Mouse (Mus musculus) intestine, embryonic 15.5 days (tissue): ENCODE measurements around the gene Rreb1. TPM values are rescaled to one million over a fixed set of nuclear protein-coding genes. Genes with fewer than 3 reads are reported as not detected.

Experiments used
- ATAC-seq: fragments of 200-750 bp; cut with Nextera tagmentation; 2 replicates; pipeline ENCODE4 v1.8.0; 2017; ENCODE audit warnings: moderate TSS enrichment, moderate library complexity
- H3K27ac ChIP-seq: fragments of 300-500 bp; sonication (generic); 2 replicates; pipeline ENCODE4 v1.5.1; 2015; ENCODE audit warnings: mild to moderate bottlenecking, inconsistent platforms
- H3K27me3 ChIP-seq: fragments of 300-500 bp; sonication (generic); replicated peaks from 2 replicates; pipeline ENCODE4 v1.6.1; 2015; ENCODE audit warnings: inconsistent platforms
- H3K36me3 ChIP-seq: fragments of 300-500 bp; sonication (generic); 2 replicates; pipeline ENCODE4 v1.6.1; 2015; ENCODE audit warnings: inconsistent platforms
- H3K4me1 ChIP-seq: fragments of 300-500 bp; sonication (generic); replicated peaks from 2 replicates; pipeline ENCODE4 v1.6.1; 2015; ENCODE audit warnings: inconsistent platforms
- H3K4me2 ChIP-seq: fragments of 300-500 bp; sonication (generic); replicated peaks from 2 replicates; pipeline ENCODE4 v1.6.1; 2015; ENCODE audit warnings: mild to moderate bottlenecking, inconsistent platforms
- H3K4me3 ChIP-seq: fragments of 300-500 bp; sonication (generic); replicated peaks from 2 replicates; pipeline ENCODE4 v1.5.1; 2015; ENCODE audit warnings: inconsistent platforms
- H3K9ac ChIP-seq: fragments of 300-500 bp; sonication (generic); 2 replicates; pipeline ENCODE4 v1.6.1; 2015; ENCODE audit warnings: inconsistent platforms
- H3K9me3 ChIP-seq: fragments of 300-500 bp; sonication (generic); 2 replicates; pipeline ENCODE4 v1.6.1; 2016; ENCODE audit warnings: inconsistent platforms
- WGBS: fragments of 180-500 bp; shearing (Covaris S2); methylation state at CpG from one replicate; pipeline ENCODE4 v1.1.7; 2015; 5-methylcytosine and 5-hydroxymethylcytosine counted together
- polyA plus RNA-seq: library from polyadenylated mRNA; unstranded; fragments of >200 nt; fragmentation: Nextera tagmentation; extraction: Ambion mirVana; gene quantifications from 2 replicates; pipeline ENCODE4 v1.2.1, GENCODE M21; 2015

Rreb1 gene
- polyA plus RNA-seq, 1 experiment from 2014 or later = 16.5 TPM

- Histone ChIP-seq H3K9me3 (no peaks in the 10 kb centered on the region), H3K4me1 (no peaks in the 10 kb centered on the region), H3K36me3 (peaks cover 18% of the 10 kb centered on the region), H3K27ac (no peak overlapping the region), H3K4me2 (no peak overlapping the region), H3K9ac (no peak overlapping the region), H3K27me3 (no peaks in the 10 kb centered on the region), H3K4me3 (no peak overlapping the region)
- ATAC-seq = no peak
- 84% methylated on average over 15 of the region's 15 CpGs for WGBS
Measured at GRCm38 (mm10) chr13:37918336-37919261, 140.4 kb downstream of the Rreb1 start.

DNA sequence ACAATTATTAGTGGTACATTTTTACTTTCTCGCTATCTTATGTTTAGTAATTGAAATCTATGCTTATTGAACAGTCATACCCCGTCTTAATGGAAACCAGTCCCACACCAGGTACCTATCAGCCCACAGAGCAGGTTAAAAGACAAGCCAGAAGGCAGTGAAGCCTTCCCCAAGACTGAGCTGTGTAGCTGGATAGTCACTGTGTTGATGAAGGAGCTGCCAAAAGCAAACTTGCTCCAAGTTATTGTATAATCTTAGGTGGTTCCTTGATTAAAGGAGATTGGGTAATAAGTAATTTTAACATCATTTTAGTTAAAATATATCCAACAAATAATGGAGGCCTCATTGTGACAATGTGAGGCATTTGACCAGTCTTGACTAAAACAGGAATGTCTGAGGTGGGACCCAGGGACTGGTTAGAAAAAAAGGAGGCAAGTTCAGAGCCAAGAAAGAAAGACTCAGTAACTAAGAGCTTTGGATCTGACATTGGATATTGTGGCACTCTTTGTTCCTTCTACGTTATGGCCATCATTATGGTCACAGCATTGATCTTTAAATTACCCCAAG, 141.6 kb downstream of the Rreb1 start:
- no peaks in the 10 kb centered on the region for H3K27me3 ChIP-seq
- no peak overlapping the region for H3K9ac ChIP-seq
- no peaks in the 10 kb centered on the region for H3K4me1 ChIP-seq
- 91% methylated on average over 3 of the region's 3 CpGs for WGBS
- H3K27ac ChIP-seq = no peak overlapping the region
- H3K4me2 ChIP-seq = no peak overlapping the region
- no peaks in the 10 kb centered on the region for H3K9me3 ChIP-seq
- no peak for ATAC-seq
- H3K36me3 ChIP-seq = peaks cover 23% of the 10 kb centered on the region
- H3K4me3 ChIP-seq = no peak overlapping the region

DNA sequence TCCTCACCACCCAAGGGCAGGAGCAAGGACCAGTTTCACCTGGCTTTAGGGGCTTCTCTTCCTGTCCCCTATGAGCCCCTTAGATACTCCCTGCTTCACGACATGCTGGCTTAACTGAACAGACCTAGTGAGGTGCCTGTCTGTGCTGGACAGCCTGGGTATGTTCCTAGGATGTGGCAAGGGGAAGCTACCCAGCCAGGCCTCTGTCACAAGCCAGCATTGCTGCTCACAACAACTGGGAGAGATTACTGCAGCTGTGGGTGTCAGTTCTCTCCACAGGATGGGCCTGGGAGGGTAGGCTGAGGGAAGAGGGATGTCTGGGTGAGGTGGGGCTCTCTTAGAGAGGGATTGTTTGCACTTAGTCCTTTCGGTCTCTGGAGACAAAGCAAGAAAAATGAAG, 142.5 kb downstream of the Rreb1 start:
- ATAC-seq = no peak
- no peak overlapping the region for H3K4me3 ChIP-seq
- peaks cover 27% of the 10 kb centered on the region for H3K36me3 ChIP-seq
- no peaks in the 10 kb centered on the region for H3K9me3 ChIP-seq
- H3K27me3 ChIP-seq = no peaks in the 10 kb centered on the region
- H3K4me2 ChIP-seq = no peak overlapping the region
- WGBS = 66% methylated on average over 2 of the region's 2 CpGs
- no peak overlapping the region for H3K9ac ChIP-seq
- H3K4me1 ChIP-seq = no peaks in the 10 kb centered on the region
- no peak overlapping the region for H3K27ac ChIP-seq

DNA sequence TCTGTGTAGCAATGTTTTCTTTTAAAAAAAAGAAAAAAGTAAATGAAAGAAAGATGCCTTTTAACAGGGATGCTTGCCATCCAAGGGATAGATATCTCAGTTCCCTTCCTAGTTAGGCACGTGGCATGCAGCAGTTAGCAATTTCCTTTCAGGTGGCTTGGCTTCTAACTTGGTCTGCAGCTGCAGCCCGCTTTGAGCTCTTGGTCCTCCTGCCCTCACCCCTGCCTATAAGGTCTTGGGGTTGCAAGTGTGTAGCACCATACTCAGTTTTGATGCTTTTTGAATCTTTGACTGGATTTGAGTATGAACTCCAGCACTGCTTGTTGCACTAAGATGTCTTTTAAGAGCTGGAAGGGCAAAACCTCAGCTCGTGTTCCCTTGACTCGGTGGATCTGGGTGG, 144.9 kb downstream of the Rreb1 start:
- no peak for ATAC-seq
- no peak overlapping the region for H3K4me3 ChIP-seq
- no peak overlapping the region for H3K4me2 ChIP-seq
- no peak overlapping the region for H3K9ac ChIP-seq
- H3K9me3 ChIP-seq = no peaks in the 10 kb centered on the region
- H3K27ac ChIP-seq = no peak overlapping the region
- WGBS = 88% methylated on average over 4 of the region's 4 CpGs
- no peaks in the 10 kb centered on the region for H3K27me3 ChIP-seq
- no peaks in the 10 kb centered on the region for H3K4me1 ChIP-seq
- peaks cover 20% of the 10 kb centered on the region for H3K36me3 ChIP-seq

DNA sequence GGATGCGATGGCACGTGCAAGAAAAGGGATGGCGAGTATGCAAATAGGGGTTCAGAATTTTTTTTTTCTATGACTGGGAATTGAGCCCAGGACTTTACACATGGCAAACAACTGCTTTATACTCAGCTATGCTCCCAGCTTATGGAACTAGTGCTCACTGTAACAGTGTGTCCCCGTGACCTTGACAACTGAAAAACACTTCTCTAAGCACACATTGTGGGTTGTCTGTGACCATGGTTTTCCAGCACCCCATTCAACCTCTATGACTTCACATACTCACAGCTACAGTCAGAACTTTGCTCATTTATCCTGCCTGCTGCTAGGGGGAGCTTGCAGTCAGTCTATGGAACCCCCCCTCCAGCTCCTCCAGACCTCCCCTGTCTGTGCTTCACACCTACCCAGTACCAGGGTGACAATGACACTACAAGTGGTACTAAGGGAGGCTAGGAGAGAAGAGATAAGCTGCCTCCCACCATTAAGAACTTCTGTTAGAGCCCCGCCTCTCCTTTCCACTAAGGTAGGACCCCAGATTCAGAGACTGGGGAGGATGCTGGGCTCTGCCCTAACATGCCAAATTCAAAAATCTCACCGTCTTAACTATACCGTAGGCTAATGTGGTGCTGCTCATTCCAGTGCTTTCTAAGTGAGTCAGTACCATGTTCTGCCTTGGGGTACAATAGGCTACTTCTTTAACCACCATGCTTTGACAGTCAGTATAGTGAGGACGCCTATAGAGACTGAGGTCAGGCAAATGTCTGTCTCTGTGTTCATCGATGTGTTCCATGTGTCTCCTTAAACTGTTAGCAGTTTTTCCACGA, 145.7 kb downstream of the Rreb1 start:
- Histone ChIP-seq H3K36me3 (peaks cover 20% of the 10 kb centered on the region), H3K9ac (no peak overlapping the region), H3K4me3 (no peak overlapping the region), H3K27ac (no peak overlapping the region), H3K4me2 (no peak overlapping the region), H3K9me3 (no peaks in the 10 kb centered on the region), H3K4me1 (no peaks in the 10 kb centered on the region), H3K27me3 (no peaks in the 10 kb centered on the region)
- no peak for ATAC-seq
- WGBS = 85% methylated on average over 10 of the region's 10 CpGs

GRCm38 (mm10) chr13:37924461-37924948, 146.3 kb downstream of the Rreb1 start:
- Histone ChIP-seq H3K4me1 (no peaks in the 10 kb centered on the region), H3K9ac (no peak overlapping the region), H3K36me3 (peaks cover 26% of the 10 kb centered on the region), H3K4me2 (no peak overlapping the region), H3K9me3 (no peaks in the 10 kb centered on the region), H3K4me3 (no peak overlapping the region), H3K27me3 (no peaks in the 10 kb centered on the region), H3K27ac (no peak overlapping the region)
- 71% methylated on average over 4 of the region's 4 CpGs for WGBS
- no peak for ATAC-seq

GRCm38 (mm10) chr13:37926394-37926793, 148.2 kb downstream of the Rreb1 start:
- Histone ChIP-seq H3K27ac (no peak overlapping the region), H3K4me2 (no peak overlapping the region), H3K36me3 (peaks cover 43% of the 10 kb centered on the region), H3K4me3 (no peak overlapping the region), H3K9me3 (no peaks in the 10 kb centered on the region), H3K27me3 (no peaks in the 10 kb centered on the region), H3K4me1 (no peaks in the 10 kb centered on the region), H3K9ac (no peak overlapping the region)
- ATAC-seq = no peak
- 89% methylated on average over 3 of the region's 3 CpGs for WGBS

- Histone ChIP-seq H3K9me3 (no peaks in the 10 kb centered on the region), H3K4me1 (no peaks in the 10 kb centered on the region), H3K4me2 (no peak overlapping the region), H3K27me3 (no peaks in the 10 kb centered on the region), H3K27ac (no peak overlapping the region), H3K9ac (no peak overlapping the region), H3K36me3 (peaks cover 59% of the 10 kb centered on the region), H3K4me3 (no peak overlapping the region)
- WGBS = 91% methylated on average over 17 of the region's 17 CpGs
- ATAC-seq = no peak
Measured at GRCm38 (mm10) chr13:37929532-37929931, 151.3 kb downstream of the Rreb1 start.

DNA sequence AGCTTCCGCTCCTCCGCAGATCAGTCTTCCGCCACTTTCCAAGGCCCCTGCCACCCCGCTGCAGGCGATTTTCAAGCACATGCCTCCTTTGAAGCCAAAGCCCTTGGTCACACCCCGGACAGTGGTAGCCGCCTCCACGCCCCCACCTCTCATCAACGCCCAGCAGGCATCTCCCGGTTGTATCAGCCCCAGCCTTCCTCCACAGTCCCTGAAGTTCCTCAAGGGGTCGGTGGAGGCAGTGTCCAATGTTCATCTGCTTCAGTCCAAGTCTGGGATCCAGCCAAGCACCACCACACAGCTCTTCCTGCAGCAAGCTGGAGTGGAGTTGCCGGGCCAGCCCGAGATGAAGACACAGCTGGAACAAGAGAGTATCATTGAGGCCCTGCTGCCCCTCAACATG, 151.9 kb downstream of the Rreb1 start:
- no peaks in the 10 kb centered on the region for H3K27me3 ChIP-seq
- no peaks in the 10 kb centered on the region for H3K9me3 ChIP-seq
- WGBS = 88% methylated on average over 13 of the region's 13 CpGs
- H3K4me3 ChIP-seq = no peak overlapping the region
- H3K36me3 ChIP-seq = peaks cover 59% of the 10 kb centered on the region
- H3K9ac ChIP-seq = no peak overlapping the region
- H3K4me1 ChIP-seq = no peaks in the 10 kb centered on the region
- no peak for ATAC-seq
- no peak overlapping the region for H3K27ac ChIP-seq
- no peak overlapping the region for H3K4me2 ChIP-seq

GRCm38 (mm10) chr13:37930621-37931020, 152.4 kb downstream of the Rreb1 start:
- Histone ChIP-seq H3K4me3 (no peak overlapping the region), H3K27me3 (no peaks in the 10 kb centered on the region), H3K4me1 (no peaks in the 10 kb centered on the region), H3K9me3 (no peaks in the 10 kb centered on the region), H3K9ac (no peak overlapping the region), H3K4me2 (no peak overlapping the region), H3K27ac (no peak overlapping the region), H3K36me3 (peaks cover 61% of the 10 kb centered on the region)
- WGBS = 94% methylated on average over 23 of the region's 23 CpGs
- no peak for ATAC-seq

DNA sequence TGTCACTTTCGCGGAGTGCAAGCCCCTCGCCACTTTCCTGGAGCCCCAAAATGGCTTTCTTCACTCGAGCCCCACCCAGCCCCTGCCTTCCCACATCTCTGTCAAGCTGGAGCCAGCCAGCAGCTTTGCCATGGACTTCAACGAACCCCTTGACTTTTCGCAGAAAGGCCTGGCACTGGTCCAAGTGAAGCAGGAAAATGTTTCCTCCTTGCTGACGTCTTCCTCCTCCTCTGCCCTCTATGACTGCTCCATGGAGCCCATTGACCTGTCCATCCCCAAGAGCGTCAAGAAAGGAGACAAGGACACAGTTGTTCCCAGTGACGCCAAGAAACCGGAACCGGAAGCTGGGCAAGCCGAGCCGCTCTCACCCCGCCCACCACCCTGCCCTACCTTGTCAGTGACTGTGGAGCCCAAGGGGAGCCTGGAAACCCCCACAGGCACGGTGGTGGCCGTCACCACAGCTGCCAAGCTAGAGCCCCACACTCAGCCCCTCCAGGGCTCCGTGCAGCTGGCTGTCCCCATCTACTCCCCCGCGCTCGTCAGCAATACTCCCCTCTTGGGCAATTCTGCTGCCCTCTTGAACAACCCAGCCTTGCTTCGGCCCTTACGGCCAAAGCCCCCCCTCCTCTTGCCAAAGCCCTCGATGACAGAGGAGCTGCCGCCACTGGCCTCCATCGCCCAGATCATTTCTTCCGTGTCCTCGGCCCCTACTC, 153.2 kb downstream of the Rreb1 start:
- no peak overlapping the region for H3K9ac ChIP-seq
- H3K27ac ChIP-seq = no peak overlapping the region
- peaks cover 57% of the 10 kb centered on the region for H3K36me3 ChIP-seq
- no peaks in the 10 kb centered on the region for H3K4me1 ChIP-seq
- no peak overlapping the region for H3K4me2 ChIP-seq
- no peaks in the 10 kb centered on the region for H3K9me3 ChIP-seq
- WGBS = 76% methylated on average over 27 of the region's 27 CpGs
- no peaks in the 10 kb centered on the region for H3K27me3 ChIP-seq
- ATAC-seq = no peak
- no peak overlapping the region for H3K4me3 ChIP-seq

GRCm38 (mm10) chr13:37934075-37934474, 155.9 kb downstream of the Rreb1 start:
- no peak for ATAC-seq

More at GRCm38 (mm10) chr13:37934075-37934474, 155.9 kb downstream of the Rreb1 start:
- Histone ChIP-seq H3K9me3 (no peaks in the 10 kb centered on the region), H3K4me2 (no peak overlapping the region), H3K27me3 (no peaks in the 10 kb centered on the region), H3K4me1 (no peaks in the 10 kb centered on the region), H3K27ac (no peak overlapping the region), H3K36me3 (peaks cover 55% of the 10 kb centered on the region), H3K4me3 (no peak overlapping the region), H3K9ac (no peak overlapping the region)
- 77% methylated on average over 4 of the region's 4 CpGs for WGBS
